Comparison of ENCODE assay signal across 22 mouse cellular contexts in genomic region chr7:135150926-135151325, GRCm38 (mm10).
A peak's percentile ranks its signal among the peaks of the same experiment; 100 is the strongest.
DNase-seq lines count a peak whose midpoint lies in the region; ATAC-seq and TF ChIP-seq lines count a peak whose summit lies in the region.
"Had no signal": no experiment of that assay in that cellular context is flagged by ENCODE, and none has a peak within 500 bp of the region (broad histone marks: within the 10 kb centered on the region; RNA-seq: fewer than 3 reads in every experiment).

No protein-coding gene starts in this region.

- 87% methylated on average over 2 of the region's 2 CpGs for WGBS in intestine, embryonic 16.5 days

- H3K4me3 ChIP-seq in gastrocnemius, adult 2 months, result no peak overlapping the region
- no peak overlapping the region for H3K4me3 ChIP-seq in intestine, embryonic 16.5 days (ENCODE audit: low read length)
- H3K4me3 ChIP-seq: embryonic facial prominence, embryonic 10.5 days; heart, adult 2 months; heart, embryonic 13.5 days; hindbrain, embryonic 12.5 days; midbrain, embryonic 15.5 days; neural tube, embryonic 13.5 days had no signal

- H3K27ac ChIP-seq in gastrocnemius, adult 2 months, result peak overlapping the region; percentile 81
- no peak overlapping the region for H3K27ac ChIP-seq in intestine, embryonic 16.5 days (ENCODE audit: low read length)
- H3K27ac ChIP-seq: embryonic facial prominence, embryonic 10.5 days; heart, adult 2 months; heart, embryonic 13.5 days; hindbrain, embryonic 12.5 days; kidney, postnatal 0 days; macrophage; midbrain, embryonic 15.5 days; neural tube, embryonic 13.5 days had no signal

- H3K9me3 ChIP-seq in intestine, embryonic 16.5 days (ENCODE audit: control insufficient read depth, low read length), result no peaks in the 10 kb centered on the region
- H3K9me3 ChIP-seq: heart, embryonic 13.5 days; hindbrain, embryonic 12.5 days; midbrain, embryonic 15.5 days; neural tube, embryonic 13.5 days had no signal

- H3K36me3 ChIP-seq in intestine, embryonic 16.5 days (ENCODE audit: control insufficient read depth, insufficient read depth, low read length), result peaks cover 5% of the 10 kb centered on the region; the same call in 1 of the 2 replicates
- H3K36me3 ChIP-seq: midbrain, embryonic 15.5 days; neural tube, embryonic 13.5 days had no signal

- no peak overlapping the region for H3K9ac ChIP-seq in intestine, embryonic 16.5 days (ENCODE audit: low read depth, low read length)
- H3K9ac ChIP-seq: forebrain, postnatal 0 days; heart, embryonic 13.5 days; hindbrain, embryonic 12.5 days; midbrain, embryonic 15.5 days; neural tube, embryonic 13.5 days had no signal

- DNase-seq in gastrocnemius, adult 2 months, result no peak
- no peak for DNase-seq in gastrocnemius, postnatal 4 days (ENCODE audit: low spot score in 2 of 2)
- DNase-seq in left cerebral cortex, adult 18-20 months (ENCODE audit: low spot score in 2 of 2), result peak; percentile 22 to 35
- DNase-seq in left cerebral cortex, postnatal 4 days, result no peak
- DNase-seq in left cerebral cortex, postnatal 14 days (ENCODE audit: low spot score in 2 of 2), result peak; percentile 26 to 67
- peak; percentile 73 for DNase-seq in telencephalon, adult 2 months (ENCODE audit: low read depth, low spot score)
- DNase-seq: adrenal gland, postnatal 25 days; cerebellum, adult 9-10 months; forebrain, postnatal 0 days; gastrocnemius, postnatal 14 days; heart, adult 2 months; kidney, adult 18-20 months; thymus, postnatal 14 days had no signal

- intact Hi-C loops in gastrocnemius, adult 2 months (cut with DNase I), result loop anchor here (5.0 to 10.0 kb wide), 2 partner anchors 59 to 454 kb away; no protein-coding TSS in a partner anchor
- intact Hi-C loops in left cerebral cortex, postnatal 4 days (cut with DNase I), result no loop called here
- intact Hi-C loops in left cerebral cortex, postnatal 14 days (cut with DNase I), result no loop called here

- no peak for ATAC-seq in intestine, embryonic 16.5 days
- ATAC-seq: CD4-positive, CD25-positive, alpha-beta regulatory T cell, adult 4 months; forebrain, postnatal 0 days; midbrain, embryonic 15.5 days had no signal

- no peak for TF ChIP-seq CTCF in gastrocnemius, adult 2 months (IDR thresholded peaks at IDR 0.05)

- no peaks in the 10 kb centered on the region for H3K4me1 ChIP-seq in intestine, embryonic 16.5 days (ENCODE audit: control insufficient read depth, insufficient read depth, low read length)
- H3K4me1 ChIP-seq: embryonic facial prominence, embryonic 10.5 days; hindbrain, embryonic 12.5 days; midbrain, embryonic 15.5 days; neural tube, embryonic 13.5 days had no signal

- H3K4me2 ChIP-seq in intestine, embryonic 16.5 days (ENCODE audit: low read depth, low read length), result no peak overlapping the region
- H3K4me2 ChIP-seq: heart, embryonic 13.5 days; hindbrain, embryonic 12.5 days; midbrain, embryonic 15.5 days; neural tube, embryonic 13.5 days had no signal

- H3K27me3 ChIP-seq in intestine, embryonic 16.5 days (replicated peaks; ENCODE audit: control insufficient read depth, insufficient read depth, low read length), result no peaks in the 10 kb centered on the region
- H3K27me3 ChIP-seq: heart, embryonic 13.5 days; hindbrain, embryonic 12.5 days; midbrain, embryonic 15.5 days; neural tube, embryonic 13.5 days had no signal

Comparison
In these comparisons a context has a peak if more than half of its experiments do, and no peak if none do; other contexts are left out.
1. DNase-seq: peak in left cerebral cortex, adult 18-20 months (2 of 2), left cerebral cortex, postnatal 14 days (2 of 2) and telencephalon, adult 2 months (single experiment); none in gastrocnemius, adult 2 months (single experiment), gastrocnemius, postnatal 4 days (0 of 2) and left cerebral cortex, postnatal 4 days (single experiment).